Mouse (Mus musculus): Measurements from ENCODE around the gene Dpysl5. TPM values are rescaled to one million over a fixed set of nuclear protein-coding genes. Genes with fewer than 3 reads are reported as not detected.

The Dpysl5 gene
- polyA plus RNA-seq, 1 experiment from 2014 or later, result 240 TPM

DNA sequence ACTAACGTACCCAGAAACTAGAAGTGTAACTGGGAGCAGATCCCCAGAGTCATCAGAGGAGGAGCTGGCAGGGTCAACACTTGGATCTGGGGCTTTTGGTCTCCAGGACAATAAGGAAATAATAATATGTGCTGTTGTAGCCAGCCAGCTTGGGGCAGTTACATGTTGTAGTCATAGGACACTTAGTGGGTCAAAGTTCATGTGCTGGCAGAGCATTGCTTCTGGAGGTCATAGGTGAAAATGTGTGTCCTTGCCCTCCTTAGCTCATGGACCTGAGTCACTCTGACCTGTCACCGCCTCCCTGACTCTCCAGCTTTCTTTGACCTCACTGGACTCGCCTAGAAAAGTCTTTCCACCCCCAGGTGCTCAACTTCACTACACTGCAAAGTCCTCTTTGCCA is 122.1 kb downstream of the Dpysl5 start:
- Histone ChIP-seq H3K36me3 (ENCODE audit: control insufficient read depth, insufficient read depth, low read length) (peaks cover 17% of the 10 kb centered on the region; the same call in 1 of the 2 replicates), H3K4me2 (ENCODE audit: low read length) (no peak overlapping the region), H3K9ac (replicated peaks; ENCODE audit: low read length) (no peak overlapping the region), H3K4me3 (replicated peaks; ENCODE audit: low read depth, low read length) (no peak overlapping the region), H3K27me3 (ENCODE audit: control insufficient read depth, insufficient read depth, low read length) (no peaks in the 10 kb centered on the region), H3K4me1 (ENCODE audit: control insufficient read depth, insufficient read depth, low read length) (no peaks in the 10 kb centered on the region), H3K27ac (replicated peaks; ENCODE audit: low read depth, low read length) (no peak overlapping the region), H3K9me3 (ENCODE audit: control insufficient read depth, low read length) (no peaks in the 10 kb centered on the region)
- DNase-seq (no peak), ATAC-seq (ENCODE audit: low FRiP score, low TSS enrichment) (no peak)
- WGBS, result 92% methylated on average over 3 of the region's 3 CpGs

DNA sequence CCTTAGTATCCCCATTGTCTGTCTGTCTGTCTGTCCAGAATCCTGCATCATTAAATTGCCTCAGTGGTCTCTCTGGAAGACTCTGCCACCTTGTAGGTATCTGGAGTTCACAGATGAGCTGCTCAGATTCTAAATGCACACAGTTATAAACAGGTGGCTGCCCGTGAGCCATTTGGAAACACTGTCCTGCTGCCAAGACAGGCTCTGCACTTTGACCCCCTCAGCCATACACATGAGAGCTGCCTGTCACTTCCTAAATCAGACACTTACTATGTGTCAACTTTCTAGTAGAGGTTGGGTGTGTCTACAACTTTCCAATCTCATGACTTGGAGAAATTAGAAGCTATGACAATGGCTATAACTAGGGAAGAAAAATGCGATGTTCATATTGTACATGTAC is 128.4 kb downstream of the Dpysl5 start:
- H3K36me3 ChIP-seq (ENCODE audit: control insufficient read depth, insufficient read depth, low read length), result peaks cover 23% of the 10 kb centered on the region; the same call in 1 of the 2 replicates
- H3K27me3 ChIP-seq (ENCODE audit: control insufficient read depth, insufficient read depth, low read length), result no peaks in the 10 kb centered on the region
- H3K9me3 ChIP-seq (ENCODE audit: control insufficient read depth, low read length), result no peaks in the 10 kb centered on the region
- no peak overlapping the region for H3K9ac ChIP-seq (replicated peaks; ENCODE audit: low read length)
- DNase-seq, result no peak
- 96% methylated on average over 2 of the region's 2 CpGs for WGBS
- no peaks in the 10 kb centered on the region for H3K4me1 ChIP-seq (ENCODE audit: control insufficient read depth, insufficient read depth, low read length)
- H3K27ac ChIP-seq (replicated peaks; ENCODE audit: low read depth, low read length), result no peak overlapping the region
- no peak for ATAC-seq (ENCODE audit: low FRiP score, low TSS enrichment)
- no peak overlapping the region for H3K4me2 ChIP-seq (ENCODE audit: low read length)
- no peak overlapping the region for H3K4me3 ChIP-seq (replicated peaks; ENCODE audit: low read depth, low read length)

DNA sequence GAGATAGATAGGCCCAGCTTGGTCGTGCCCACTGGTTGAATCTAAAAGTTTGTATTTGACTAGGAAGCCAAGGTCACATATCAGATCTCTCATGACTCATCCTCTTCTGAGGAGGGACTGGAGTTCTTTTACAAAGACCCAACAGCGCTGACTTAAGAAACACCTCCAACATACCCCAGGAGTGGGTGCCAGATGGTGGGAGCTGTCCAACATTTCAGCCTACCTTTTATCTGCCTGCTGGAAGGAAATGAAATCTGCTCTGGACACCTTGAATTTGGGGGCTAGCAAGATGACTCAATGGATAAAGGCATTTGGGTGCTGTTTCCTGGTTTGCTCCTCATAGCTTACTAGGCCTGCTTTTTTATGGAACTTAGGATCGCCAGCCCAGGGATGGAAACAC is 130.5 kb downstream of the Dpysl5 start:
- Histone ChIP-seq H3K9me3 (ENCODE audit: control insufficient read depth, low read length) (no peaks in the 10 kb centered on the region), H3K27ac (replicated peaks; ENCODE audit: low read depth, low read length) (no peak overlapping the region), H3K9ac (replicated peaks; ENCODE audit: low read length) (no peak overlapping the region), H3K36me3 (ENCODE audit: control insufficient read depth, insufficient read depth, low read length) (peaks cover 15% of the 10 kb centered on the region; the same call in 1 of the 2 replicates), H3K27me3 (ENCODE audit: control insufficient read depth, insufficient read depth, low read length) (no peaks in the 10 kb centered on the region), H3K4me2 (ENCODE audit: low read length) (no peak overlapping the region), H3K4me1 (ENCODE audit: control insufficient read depth, insufficient read depth, low read length) (no peaks in the 10 kb centered on the region), H3K4me3 (replicated peaks; ENCODE audit: low read depth, low read length) (no peak overlapping the region)
- 68% methylated on average over 3 of the region's 3 CpGs for WGBS
- DNase-seq (no peak), ATAC-seq (ENCODE audit: low FRiP score, low TSS enrichment) (no peak)

Other genes starting within 250 kb of the Dpysl5 start
- gene Otof, start 249.6 kb upstream of the Dpysl5 start, polyA plus RNA-seq (2014; fragmentation: Nextera tagmentation; extraction: Ambion mirVana), result 2.7 and 3.3 TPM in 2 replicates
- gene 1700001C02Rik, start 245.5 kb upstream of the Dpysl5 start, polyA plus RNA-seq (2014; fragmentation: Nextera tagmentation; extraction: Ambion mirVana), result 0.41 and 1.2 TPM in 2 replicates
- gene Cib4, start 165.7 kb upstream of the Dpysl5 start, polyA plus RNA-seq (2014; fragmentation: Nextera tagmentation; extraction: Ambion mirVana), result not detected in 2 replicates
- 4.7 and 6.6 TPM in 2 replicates for gene Kcnk3, start 123.4 kb upstream of the Dpysl5 start, polyA plus RNA-seq (2014; fragmentation: Nextera tagmentation; extraction: Ambion mirVana)
- 26.6 and 33.9 TPM in 2 replicates for gene Slc35f6, start 63.6 kb upstream of the Dpysl5 start, polyA plus RNA-seq (2014; fragmentation: Nextera tagmentation; extraction: Ambion mirVana)
- 40.0 and 65.3 TPM in 2 replicates for gene Cenpa, start 44.8 kb upstream of the Dpysl5 start, polyA plus RNA-seq (2014; fragmentation: Nextera tagmentation; extraction: Ambion mirVana)
- 125 and 129 TPM in 2 replicates for gene Mapre3, start 103.1 kb downstream of the Dpysl5 start, polyA plus RNA-seq (2014; fragmentation: Nextera tagmentation; extraction: Ambion mirVana)
- 46.7 and 55.5 TPM in 2 replicates for gene Tmem214, start 156.4 kb downstream of the Dpysl5 start, polyA plus RNA-seq (2014; fragmentation: Nextera tagmentation; extraction: Ambion mirVana)
- gene Agbl5, start 177.1 kb downstream of the Dpysl5 start, polyA plus RNA-seq (2014; fragmentation: Nextera tagmentation; extraction: Ambion mirVana), result 25.9 and 27.8 TPM in 2 replicates
- 246 and 266 TPM in 2 replicates for gene Ost4, start 196.2 kb downstream of the Dpysl5 start, polyA plus RNA-seq (2014; fragmentation: Nextera tagmentation; extraction: Ambion mirVana)
- gene Emilin1, start 201.8 kb downstream of the Dpysl5 start, polyA plus RNA-seq (2014; fragmentation: Nextera tagmentation; extraction: Ambion mirVana), result 3.7 and 11.2 TPM in 2 replicates
- gene Khk, start 209.9 kb downstream of the Dpysl5 start, polyA plus RNA-seq (2014; fragmentation: Nextera tagmentation; extraction: Ambion mirVana), result 7.0 and 7.4 TPM in 2 replicates
- 43.0 and 55.3 TPM in 2 replicates for gene Cgref1, start 234.0 kb downstream of the Dpysl5 start, polyA plus RNA-seq (2014; fragmentation: Nextera tagmentation; extraction: Ambion mirVana)
- 82.6 and 94.7 TPM in 2 replicates for gene Preb, start 248.8 kb downstream of the Dpysl5 start, polyA plus RNA-seq (2014; fragmentation: Nextera tagmentation; extraction: Ambion mirVana)